Mouse (Mus musculus) megakaryocyte-erythroid progenitor cell, adult 5 weeks (primary cell): ENCODE data around the gene Bzw2. TPM values are rescaled to one million over a fixed set of nuclear protein-coding genes. Genes with fewer than 3 reads are reported as not detected.

Experiments
- polyA plus RNA-seq: library from polyadenylated mRNA; stranded (reverse); fragments of >175 nt; gene quantifications from 2 replicates; pipeline ENCODE4 v1.2.3, GENCODE M21; 2012

The Bzw2 gene
- polyA plus RNA-seq, result 15.0 and 19.2 TPM in 2 replicates

GRCm38 (mm10) chr12:36157638-36158308 is at the start of gene Bzw2:
Gene Bzw2 (minus strand): TSS chr12:36158080.

DNA sequence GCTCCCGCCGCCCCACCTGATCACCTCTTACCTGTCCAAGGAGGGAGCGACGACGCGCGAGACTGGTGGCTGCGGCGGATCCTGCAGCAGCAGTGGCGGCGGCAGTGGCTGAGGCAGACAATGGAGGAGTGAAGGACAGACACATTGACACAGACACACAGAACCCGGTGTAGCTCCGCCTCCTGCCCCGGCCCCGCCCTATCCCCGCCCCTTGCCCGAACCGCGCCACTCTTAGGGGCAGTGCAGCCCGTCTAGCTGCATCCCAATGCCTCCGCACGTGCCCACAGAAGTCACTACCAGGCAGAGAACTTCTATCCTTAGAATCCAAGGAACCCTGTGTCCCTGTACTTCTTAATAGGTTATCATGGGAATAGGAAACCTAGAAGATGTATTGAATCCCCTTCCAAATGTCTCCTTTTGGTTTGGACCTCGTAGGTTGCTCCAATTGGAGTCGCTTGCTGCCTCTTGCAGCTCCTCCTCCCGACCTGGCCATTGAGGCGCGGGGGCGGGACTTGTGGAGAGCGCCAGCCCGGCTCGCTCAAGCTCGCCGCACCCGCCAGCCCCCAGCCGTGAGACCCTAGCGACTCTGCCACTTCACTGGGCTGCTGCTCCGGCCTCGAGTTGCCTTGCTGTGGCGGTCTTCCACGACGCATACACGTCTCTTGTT is 1.1 kb downstream of the Bzw2 start, which contains the start of gene Ankmy2:
Gene Ankmy2 (plus strand): TSS at position 478 of the 667 bp plus-strand sequence.

DNA sequence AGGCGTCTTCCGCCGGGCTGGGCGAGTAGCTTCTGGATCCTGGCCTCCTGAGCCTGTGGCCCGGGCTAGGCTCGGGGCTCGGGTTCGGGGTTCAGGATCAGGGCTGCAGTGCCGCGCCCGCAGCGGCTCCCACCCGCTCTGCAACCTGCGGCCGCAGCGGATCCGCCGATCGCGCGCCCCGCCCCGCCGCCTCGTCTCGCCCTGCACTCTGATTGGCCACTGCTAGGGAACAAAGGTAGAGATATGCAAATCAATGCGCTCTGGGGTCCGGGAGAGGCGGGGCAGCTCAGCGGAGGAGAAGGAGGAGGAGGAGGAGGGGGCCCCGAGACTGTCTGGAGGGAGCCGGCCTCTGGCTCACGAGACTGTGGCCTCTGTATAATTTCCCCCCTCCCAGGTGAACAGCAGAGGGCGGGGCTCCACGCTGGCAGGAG is 115.5 kb downstream of the Bzw2 start, which contains the start of gene Tspan13:
Gene Tspan13 (minus strand): TSS at position 153 of the 431 bp plus-strand sequence.

Other genes starting within 250 kb of the Bzw2 start
- not detected in 2 replicates for gene Agr3, start 232.5 kb downstream of the Bzw2 start, polyA plus RNA-seq
- not detected in 2 replicates for gene Agr2, start 165.2 kb downstream of the Bzw2 start, polyA plus RNA-seq
- 82.0 and 102 TPM in 2 replicates for gene Tspan13, start 115.6 kb downstream of the Bzw2 start, polyA plus RNA-seq
- 1.5 TPM in 2 replicates for gene Ankmy2, start 966 bp downstream of the Bzw2 start, polyA plus RNA-seq
- not detected in 2 replicates for gene Lrrc72, start 95.3 kb upstream of the Bzw2 start, polyA plus RNA-seq
- gene Sostdc1, start 156.1 kb upstream of the Bzw2 start, polyA plus RNA-seq, result not detected in 2 replicates
- gene Ispd, start 223.4 kb upstream of the Bzw2 start, polyA plus RNA-seq, result 1.1 and 1.2 TPM in 2 replicates
- 0.60 and 0.78 TPM in 2 replicates for gene D630036H23Rik, start 224.1 kb upstream of the Bzw2 start, polyA plus RNA-seq